Mouse (Mus musculus) embryonic facial prominence, embryonic 12.5 days (tissue): Measurements from ENCODE around the gene Tmem45a2. TPM values are rescaled to one million over a fixed set of nuclear protein-coding genes. Genes with fewer than 3 reads are reported as not detected.
"Not testable (repeated sequence)": the region's sequence is repeated elsewhere in the genome, so short reads cannot be mapped to it uniquely, and the experiment has no call there.

Experiments
- ATAC-seq: fragments of 200-750 bp; cut with Nextera tagmentation; 2 replicates; pipeline ENCODE4 v1.8.0; 2017; ENCODE audit not compliant: insufficient number of reproducible peaks, insufficient read depth, low FRiP score, low TSS enrichment
- H3K27ac ChIP-seq: fragments of 300-500 bp; sonication (generic); 2 replicates; pipeline ENCODE4 v1.5.1; 2016; ENCODE audit warnings: mild to moderate bottlenecking
- H3K27me3 ChIP-seq: fragments of 300-500 bp; sonication (generic); 2 replicates; pipeline ENCODE4 v1.6.1; 2016; ENCODE audit warnings: mild to moderate bottlenecking, moderate library complexity
- H3K36me3 ChIP-seq: fragments of 300-500 bp; sonication (generic); 2 replicates; pipeline ENCODE4 v1.6.1; 2016; ENCODE audit warnings: mild to moderate bottlenecking
- H3K4me1 ChIP-seq: fragments of 300-500 bp; sonication (generic); 2 replicates; pipeline ENCODE4 v1.6.1; 2016
- H3K4me2 ChIP-seq: fragments of 300-500 bp; sonication (generic); replicated peaks from 2 replicates; pipeline ENCODE4 v1.6.1; 2016; ENCODE audit warnings: mild to moderate bottlenecking, moderate library complexity
- H3K4me3 ChIP-seq: fragments of 300-500 bp; sonication (generic); 2 replicates; pipeline ENCODE4 v1.5.1; 2016; ENCODE audit warnings: mild to moderate bottlenecking
- H3K9ac ChIP-seq: fragments of 300-500 bp; sonication (generic); 2 replicates; pipeline ENCODE4 v1.6.1; 2016; ENCODE audit warnings: mild to moderate bottlenecking, moderate library complexity
- H3K9me3 ChIP-seq: fragments of 300-500 bp; sonication (generic); 2 replicates; pipeline ENCODE4 v1.6.1; 2016; ENCODE audit warnings: mild to moderate bottlenecking, moderate library complexity
- WGBS: fragments of 180-500 bp; shearing (Covaris S2); methylation state at CpG from one replicate; pipeline ENCODE4 v1.1.7; 2016; 5-methylcytosine and 5-hydroxymethylcytosine counted together
- polyA plus RNA-seq: library from polyadenylated mRNA; unstranded; fragments of >200 nt; fragmentation: Nextera tagmentation; extraction: Ambion mirVana; gene quantifications from 2 replicates; pipeline ENCODE4 v1.2.1, GENCODE M21; 2016

Gene Tmem45a2
- polyA plus RNA-seq, 1 experiment from 2014 or later, result 0.04 TPM

GRCm38 (mm10) chr16:57062045-57062444 is 9.1 kb downstream of the Tmem45a2 start:
- no peaks in the 10 kb centered on the region for H3K36me3 ChIP-seq
- 78% methylated on average over 3 of the region's 3 CpGs for WGBS

GRCm38 (mm10) chr16:57056995-57057394 is 14.2 kb downstream of the Tmem45a2 start:
- Histone ChIP-seq H3K27me3 (no peaks in the 10 kb centered on the region), H3K36me3 (no peaks in the 10 kb centered on the region), H3K9me3 (no peaks in the 10 kb centered on the region), H3K4me1 (no peaks in the 10 kb centered on the region), H3K4me3 (no peak overlapping the region), H3K9ac (no peak overlapping the region), H3K27ac (no peak overlapping the region), H3K4me2 (no peak overlapping the region)
- no peak for ATAC-seq
- 88% methylated on average over 4 of the region's 4 CpGs for WGBS

More at GRCm38 (mm10) chr16:57062045-57062444, 9.1 kb downstream of the Tmem45a2 start:
- Histone ChIP-seq H3K4me3 (no peak overlapping the region), H3K9me3 (no peaks in the 10 kb centered on the region), H3K27ac (no peak overlapping the region), H3K4me1 (no peaks in the 10 kb centered on the region), H3K27me3 (no peaks in the 10 kb centered on the region), H3K4me2 (no peak overlapping the region), H3K9ac (no peak overlapping the region)
- no peak for ATAC-seq

- Histone ChIP-seq H3K4me3 (no peak overlapping the region), H3K4me1 (no peaks in the 10 kb centered on the region), H3K9me3 (no peaks in the 10 kb centered on the region), H3K36me3 (no peaks in the 10 kb centered on the region), H3K9ac (no peak overlapping the region), H3K27ac (no peak overlapping the region), H3K27me3 (no peaks in the 10 kb centered on the region), H3K4me2 (no peak overlapping the region)
- WGBS, result 91% methylated on average over 3 of the region's 3 CpGs
- no peak for ATAC-seq
Observed at GRCm38 (mm10) chr16:57049974-57050373, 21.2 kb downstream of the Tmem45a2 start.

GRCm38 (mm10) chr16:57038600-57038999 is 32.6 kb downstream of the Tmem45a2 start:
- no peak for ATAC-seq
- no peak overlapping the region for H3K4me2 ChIP-seq
- no peaks in the 10 kb centered on the region for H3K4me1 ChIP-seq
- no peak overlapping the region for H3K9ac ChIP-seq
- H3K36me3 ChIP-seq, result no peaks in the 10 kb centered on the region
- WGBS, result 69% methylated on average over 5 of the region's 5 CpGs
- H3K27me3 ChIP-seq, result no peaks in the 10 kb centered on the region
- no peaks in the 10 kb centered on the region for H3K9me3 ChIP-seq
- H3K27ac ChIP-seq, result no peak overlapping the region
- H3K4me3 ChIP-seq, result no peak overlapping the region

- Histone ChIP-seq H3K36me3 (no peaks in the 10 kb centered on the region), H3K9ac (no peak overlapping the region), H3K4me2 (no peak overlapping the region), H3K27ac (no peak overlapping the region), H3K4me3 (no peak overlapping the region), H3K4me1 (no peaks in the 10 kb centered on the region), H3K27me3 (no peaks in the 10 kb centered on the region), H3K9me3 (no peaks in the 10 kb centered on the region)
- WGBS, result 78% methylated on average over 7 of the region's 7 CpGs
- no peak for ATAC-seq
Observed at GRCm38 (mm10) chr16:57030150-57030885, 40.9 kb downstream of the Tmem45a2 start.

- not testable (repeated sequence) for H3K4me2 ChIP-seq, ATAC-seq, H3K27me3 ChIP-seq, H3K27ac ChIP-seq, H3K4me3 ChIP-seq, H3K4me1 ChIP-seq, H3K9me3 ChIP-seq, H3K36me3 ChIP-seq, H3K9ac ChIP-seq
- WGBS, result 84% methylated on average over 9 of the region's 9 CpGs
Observed at GRCm38 (mm10) chr16:56998283-56998682, 72.9 kb downstream of the Tmem45a2 start.

Other genes with a start within 250 kb of the Tmem45a2 start
- gene Tmem45a, start 185.2 kb downstream of the Tmem45a2 start, polyA plus RNA-seq, result 23.3 and 26.4 TPM in 2 replicates
- not detected in 2 replicates for gene Lnp1, start 143.3 kb downstream of the Tmem45a2 start, polyA plus RNA-seq
- 58.4 and 61.1 TPM in 2 replicates for gene Tomm70a, start 50.3 kb upstream of the Tmem45a2 start, polyA plus RNA-seq
- 77.2 and 77.7 TPM in 2 replicates for gene Nit2, start 96.0 kb upstream of the Tmem45a2 start, polyA plus RNA-seq
- gene Tbc1d23, start 160.1 kb upstream of the Tmem45a2 start, polyA plus RNA-seq, result 31.1 and 32.6 TPM in 2 replicates
- 0.14 TPM in 1 of 2 replicates, not detected in the other for gene Tmem30c, start 221.5 kb upstream of the Tmem45a2 start, polyA plus RNA-seq